Mouse (Mus musculus) spleen, postnatal 14 days (tissue): ENCODE data around the gene Cacna1s.

Source experiments
- DNase-seq, 2 experiments: peaks; one replicate each; pipeline ENCODE4 v3.0.0; 2021 to 2022; ENCODE audit warnings: low spot score in 2 of 2

Gene Cacna1s

GRCm38 (mm10) chr1:136051013-136051315, 1.6 kb upstream of the Cacna1s start:
- no peak for DNase-seq

GRCm38 (mm10) chr1:136051465-136051864, 1.1 kb upstream of the Cacna1s start:
- no peak for DNase-seq

GRCm38 (mm10) chr1:136055771-136056170, 3.2 kb downstream of the Cacna1s start:
- DNase-seq = no peak

- no peak for DNase-seq
These were observed 6.0 kb downstream of the Cacna1s start for GRCm38 (mm10) chr1:136058594-136058993.

- DNase-seq = peak; percentile 22 to 47
These were observed 8.7 kb downstream of the Cacna1s start for GRCm38 (mm10) chr1:136061041-136061789.

- no peak for DNase-seq
These were observed 9.2 kb downstream of the Cacna1s start for GRCm38 (mm10) chr1:136061790-136062141.

- DNase-seq = no peak
These were observed 11.4 kb downstream of the Cacna1s start for GRCm38 (mm10) chr1:136063991-136064390.

- no peak for DNase-seq
These were observed 14.1 kb downstream of the Cacna1s start for GRCm38 (mm10) chr1:136066621-136067020.

- no peak for DNase-seq
These were observed 15.0 kb downstream of the Cacna1s start for GRCm38 (mm10) chr1:136067579-136067978.

DNA sequence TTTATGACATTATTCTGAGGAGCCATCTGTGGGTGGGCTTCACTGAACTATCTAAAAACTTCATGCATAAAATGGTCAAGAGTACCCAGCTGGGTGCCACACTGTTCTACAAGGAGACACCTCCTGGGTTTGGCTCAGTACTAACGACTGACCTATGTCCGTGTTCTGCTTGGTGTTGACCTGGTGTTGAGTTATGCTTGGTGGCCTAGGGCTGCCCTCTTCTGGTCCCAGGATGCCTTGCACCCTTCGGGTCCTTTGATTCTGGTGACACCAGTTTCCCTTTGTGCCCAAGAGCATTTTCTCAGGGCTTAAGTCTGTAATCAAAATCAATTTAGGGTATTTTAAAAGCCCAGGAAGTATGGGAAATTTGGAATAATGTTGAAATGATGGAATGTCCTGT, 23.5 kb downstream of the Cacna1s start:
- DNase-seq = no peak

DNA sequence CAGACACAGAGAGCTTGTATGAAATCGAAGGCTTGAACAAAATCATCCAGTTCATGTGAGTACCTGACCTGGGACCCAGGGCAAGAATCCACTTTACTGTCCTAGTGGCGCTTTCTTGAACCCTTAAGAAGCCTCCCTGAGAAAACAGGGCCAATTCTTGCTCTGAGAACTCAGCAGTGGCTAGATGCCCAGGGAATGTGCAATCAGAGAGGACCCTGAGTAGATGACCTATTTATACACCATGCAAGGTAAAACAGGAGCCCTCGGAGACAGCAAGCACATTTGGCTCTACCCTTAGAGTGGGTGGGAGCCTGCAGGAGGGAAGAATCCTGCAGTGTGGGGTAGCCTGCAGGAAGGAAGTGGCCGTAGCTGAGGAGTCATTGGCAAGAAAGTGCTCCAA, 25.1 kb downstream of the Cacna1s start:
- DNase-seq = no peak

DNA sequence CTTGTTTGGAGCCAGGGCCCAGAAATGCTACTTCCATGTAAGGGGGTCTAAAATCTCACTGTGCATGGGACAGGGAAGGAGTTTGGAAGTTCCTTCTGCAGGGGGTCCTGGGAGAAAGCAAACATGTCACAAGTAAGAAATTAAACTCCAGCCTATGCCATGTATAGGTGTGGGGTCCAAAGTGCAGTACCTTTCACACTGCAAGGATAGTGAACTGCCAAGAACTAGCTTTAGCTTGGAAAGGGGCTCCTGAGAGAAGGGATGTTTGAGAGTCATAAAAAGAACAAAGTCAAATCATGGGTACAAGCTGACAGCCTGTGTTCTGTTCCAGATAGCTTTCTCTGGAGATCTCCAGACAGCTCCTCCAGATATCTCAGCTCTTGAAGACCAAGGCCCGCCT, 28.6 kb downstream of the Cacna1s start:
- DNase-seq = no peak

DNA sequence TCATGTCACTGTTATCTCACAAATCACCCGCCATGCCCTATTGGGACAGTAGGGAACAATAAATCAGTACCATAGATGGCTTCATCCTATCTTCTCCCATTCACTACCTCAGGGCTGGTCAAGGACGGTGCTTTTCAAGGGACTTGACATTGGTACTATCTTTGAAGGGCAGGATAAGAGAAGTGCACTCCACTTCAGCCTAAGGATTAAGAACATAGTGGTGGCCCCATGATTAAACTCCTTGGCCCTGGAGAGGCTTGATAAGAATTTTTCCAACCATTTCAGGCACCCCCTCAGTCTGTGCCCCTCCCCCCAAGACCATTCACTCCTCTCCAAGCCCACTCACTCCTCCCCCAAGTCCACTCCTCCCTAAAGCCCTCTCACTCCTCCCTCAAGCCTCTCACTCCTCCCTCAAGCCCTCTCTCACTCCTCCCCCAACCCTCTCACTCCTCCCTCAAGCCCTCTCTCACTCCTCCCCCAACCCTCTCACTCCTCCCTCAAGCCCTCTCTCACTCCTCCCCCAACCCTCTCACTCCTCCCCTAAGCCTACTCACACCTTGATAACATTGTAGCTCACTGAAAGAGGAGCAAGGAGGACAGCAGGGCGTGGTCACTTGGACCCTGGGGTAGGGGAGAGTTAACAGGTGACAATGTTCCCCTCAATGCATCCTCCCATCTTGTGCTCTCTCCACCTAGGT, 33.6 kb downstream of the Cacna1s start:
- DNase-seq = no peak

GRCm38 (mm10) chr1:136089368-136090165, 37.0 kb downstream of the Cacna1s start:
- no peak for DNase-seq

- DNase-seq = no peak
These were observed 41.2 kb downstream of the Cacna1s start for GRCm38 (mm10) chr1:136093726-136094125.

GRCm38 (mm10) chr1:136094807-136095206, 42.3 kb downstream of the Cacna1s start:
- no peak for DNase-seq

- no peak for DNase-seq
These were observed 49.5 kb downstream of the Cacna1s start for GRCm38 (mm10) chr1:136102094-136102493.

- DNase-seq = no peak
These were observed 50.0 kb downstream of the Cacna1s start for GRCm38 (mm10) chr1:136102551-136102950.

GRCm38 (mm10) chr1:136102981-136103380, 50.4 kb downstream of the Cacna1s start:
- no peak for DNase-seq

GRCm38 (mm10) chr1:136103696-136104095, 51.1 kb downstream of the Cacna1s start:
- DNase-seq = no peak

GRCm38 (mm10) chr1:136104741-136105140, 52.2 kb downstream of the Cacna1s start:
- DNase-seq = no peak

DNA sequence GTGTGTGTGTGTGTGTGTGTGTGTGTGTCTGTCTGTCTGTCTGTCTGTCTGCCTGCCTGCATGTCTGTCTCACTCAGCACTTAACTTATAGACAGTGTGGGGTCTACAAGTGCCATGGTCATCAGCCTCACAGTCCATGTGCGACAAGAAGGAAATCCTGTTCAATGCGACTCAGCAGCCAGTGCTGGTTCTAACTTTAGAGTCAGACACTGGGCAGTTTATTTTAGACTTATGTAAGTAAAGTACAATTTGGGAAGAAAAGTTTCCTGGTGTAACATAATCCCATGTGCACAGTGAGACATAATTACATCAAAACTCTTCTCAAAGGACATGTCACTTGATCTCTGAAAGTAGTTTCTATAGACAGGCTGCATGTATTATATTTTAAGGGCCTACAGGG, 56.9 kb downstream of the Cacna1s start:
- no peak for DNase-seq

DNA sequence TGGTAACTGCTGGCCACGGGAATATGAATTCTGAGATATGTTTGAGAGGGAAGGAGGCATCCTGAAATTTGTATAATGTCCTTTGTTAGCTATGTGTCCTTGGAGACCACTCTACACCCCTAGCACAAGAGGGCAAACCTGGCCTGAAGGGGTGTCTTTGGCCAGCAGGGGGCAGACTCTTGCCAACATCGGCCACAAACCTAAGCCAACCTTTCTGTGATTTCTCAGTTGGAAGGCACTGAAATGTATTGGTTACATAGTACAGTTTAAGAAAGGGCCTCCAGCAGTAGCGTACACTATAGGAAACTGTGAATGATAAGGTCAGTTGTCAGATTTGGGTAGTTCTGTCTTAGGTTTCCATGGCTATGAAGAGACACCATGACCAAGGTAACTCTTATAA, 63.6 kb downstream of the Cacna1s start:
- peak; percentile 54 to 76 for DNase-seq
